Mouse (Mus musculus): ENCODE measurements around the gene Pdhb. TPM values are rescaled to one million over a fixed set of nuclear protein-coding genes. Genes with fewer than 3 reads are reported as not detected.
"Not testable (repeated sequence)": the region's sequence is repeated elsewhere in the genome, so short reads cannot be mapped to it uniquely, and the experiment has no call there.

Gene Pdhb
- total RNA-seq, 2 experiments from 2014 or later, result 211 to 216 TPM

DNA sequence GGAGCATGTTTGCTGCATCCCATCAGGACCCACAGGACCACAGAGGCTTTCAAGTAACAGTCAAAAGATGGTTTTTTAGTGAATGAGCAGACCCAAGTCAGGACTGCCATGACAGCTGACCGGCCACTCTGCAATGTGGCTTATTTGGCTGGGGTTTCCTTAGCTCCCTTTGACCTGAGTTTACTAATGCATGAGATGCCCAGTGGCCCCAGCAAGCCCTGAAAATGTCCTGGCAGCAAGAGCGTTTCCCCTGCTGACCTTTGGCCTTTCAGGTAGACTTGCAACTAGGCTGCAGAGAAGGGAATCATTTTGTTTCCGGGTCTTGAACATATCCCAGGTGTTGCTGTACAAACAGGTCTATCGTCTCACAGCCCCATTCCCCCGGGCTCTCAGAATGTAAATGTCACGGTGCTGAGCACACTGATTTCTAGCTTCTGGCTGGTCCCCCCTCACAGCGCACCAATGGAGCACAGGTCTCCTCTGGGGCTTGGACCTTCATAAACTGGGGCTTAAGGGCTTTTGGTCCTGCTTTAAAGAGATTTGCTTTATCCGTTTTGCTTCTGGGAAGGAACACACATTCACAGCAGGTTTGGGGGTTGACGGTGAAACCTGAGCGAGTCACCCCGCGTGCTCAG, 18.6 kb upstream of the Pdhb start:
- no peak for DNase-seq (ENCODE audit: low spot score in 2 of 2)

GRCm38 (mm10) chr14:8190556-8190955, 17.7 kb upstream of the Pdhb start:
- DNase-seq (ENCODE audit: low spot score in 2 of 2), result no peak

GRCm38 (mm10) chr14:8186278-8187045, 13.6 kb upstream of the Pdhb start:
- DNase-seq (ENCODE audit: low spot score in 2 of 2), result peak in 1 of 2 experiments; percentile 83

GRCm38 (mm10) chr14:8183330-8183729, 10.5 kb upstream of the Pdhb start:
- no peak for DNase-seq (ENCODE audit: low spot score in 2 of 2)

DNA sequence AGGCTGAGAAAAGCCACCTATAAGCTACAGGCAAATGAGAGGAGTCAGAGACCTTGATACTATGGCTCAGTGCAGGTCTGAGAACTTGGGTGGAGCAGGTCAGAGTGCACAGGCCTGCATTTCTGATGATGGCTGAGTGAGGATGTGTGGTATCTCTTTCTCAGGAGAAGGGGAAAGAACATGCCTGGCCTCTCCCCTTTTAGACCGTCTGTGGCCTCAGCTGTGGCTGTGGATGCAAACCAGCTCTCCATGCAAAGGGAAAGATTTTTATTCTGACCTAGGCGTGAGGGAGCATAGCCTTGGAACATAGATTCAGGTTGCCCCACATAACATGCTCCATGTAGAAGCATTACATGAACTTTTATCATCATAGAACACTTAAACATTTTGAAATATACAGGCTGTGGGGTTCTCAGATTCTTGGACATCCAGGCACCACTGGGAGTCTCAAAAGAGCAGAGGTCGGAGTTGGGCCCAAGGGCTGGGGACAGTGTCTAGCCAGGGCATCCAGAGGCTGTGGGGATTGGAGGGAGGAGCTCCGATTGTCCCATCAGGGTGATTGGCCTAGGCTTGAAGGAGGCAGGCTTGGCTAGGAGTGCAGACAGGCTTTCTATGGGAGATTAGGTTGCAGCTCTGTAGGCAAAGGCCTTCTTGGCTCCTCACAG, 7.7 kb upstream of the Pdhb start:
- no peak for DNase-seq (ENCODE audit: low spot score in 2 of 2)

DNA sequence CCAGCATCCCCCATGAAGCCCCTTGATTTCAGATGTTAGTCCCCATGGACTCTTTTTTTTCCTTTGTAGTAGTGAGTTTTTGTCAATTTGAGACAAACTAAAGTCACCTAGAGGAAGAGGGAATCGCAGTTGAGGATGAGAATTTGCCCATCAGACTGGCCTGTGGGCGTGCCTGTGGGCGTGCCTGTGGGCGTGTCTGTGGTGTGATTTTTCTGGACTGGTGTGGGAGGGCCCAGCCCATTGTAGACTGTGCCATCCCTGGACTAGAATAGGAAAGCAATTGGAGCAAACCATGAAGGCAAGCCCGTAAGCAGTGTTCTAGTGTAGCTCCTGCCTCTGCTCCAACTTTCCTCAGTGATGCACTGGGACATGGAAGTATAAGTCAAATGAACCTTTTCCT, 3.4 kb upstream of the Pdhb start:
- DNase-seq (ENCODE audit: low spot score in 2 of 2), result no peak

- no peak for DNase-seq (ENCODE audit: low spot score in 2 of 2)
Measured at GRCm38 (mm10) chr14:8174634-8175033, 1.8 kb upstream of the Pdhb start.

GRCm38 (mm10) chr14:8173542-8174250, 871 bp upstream of the Pdhb start:
- not testable (repeated sequence) for DNase-seq (ENCODE audit: low spot score in 2 of 2)

DNA sequence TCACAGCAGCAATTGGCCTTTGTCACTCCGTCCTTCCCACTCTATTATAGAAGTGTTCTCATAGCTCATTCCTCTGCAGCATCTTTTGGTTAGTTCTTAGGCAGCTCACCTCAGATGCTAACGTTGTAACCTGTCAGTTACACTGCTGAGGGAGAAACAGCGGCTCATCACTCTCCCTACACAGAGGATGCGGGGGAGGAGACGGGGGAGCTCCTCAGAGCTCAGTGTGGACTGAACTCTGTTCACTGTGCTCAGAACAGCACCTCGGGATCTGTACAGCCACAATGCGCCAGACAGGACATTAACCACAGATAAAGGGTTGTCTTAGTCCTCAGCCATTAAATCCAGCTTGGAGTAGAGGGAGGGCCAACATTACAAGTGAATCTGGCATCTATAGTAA, 8.4 kb downstream of the Pdhb start:
- DNase-seq (ENCODE audit: low spot score in 2 of 2), result no peak

DNA sequence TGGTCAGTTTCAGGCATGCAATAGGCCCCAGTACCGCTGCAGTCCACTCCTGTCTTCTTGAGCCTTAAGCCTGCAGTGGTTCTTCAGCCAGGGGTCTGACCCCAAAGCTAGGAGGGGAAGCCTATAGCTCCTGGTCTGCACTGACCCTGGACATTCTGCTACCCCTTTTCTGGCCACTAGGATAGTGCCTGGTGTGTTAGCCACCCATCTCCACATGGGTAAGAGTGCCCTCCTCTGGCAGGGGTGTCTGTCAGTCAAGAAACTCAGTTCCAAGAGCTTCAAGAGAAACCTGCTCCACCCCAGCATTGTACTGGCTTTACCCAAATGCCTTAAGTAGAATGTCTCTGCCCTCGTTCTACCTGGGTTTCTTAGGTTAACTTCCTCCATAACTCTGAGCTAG, 11.0 kb downstream of the Pdhb start:
- DNase-seq (ENCODE audit: low spot score in 2 of 2), result no peak

GRCm38 (mm10) chr14:8159141-8159540, 13.7 kb downstream of the Pdhb start:
- no peak for DNase-seq (ENCODE audit: low spot score in 2 of 2)

- DNase-seq (ENCODE audit: low spot score in 2 of 2), result no peak
Measured at GRCm38 (mm10) chr14:8158721-8159120, 14.1 kb downstream of the Pdhb start.

DNA sequence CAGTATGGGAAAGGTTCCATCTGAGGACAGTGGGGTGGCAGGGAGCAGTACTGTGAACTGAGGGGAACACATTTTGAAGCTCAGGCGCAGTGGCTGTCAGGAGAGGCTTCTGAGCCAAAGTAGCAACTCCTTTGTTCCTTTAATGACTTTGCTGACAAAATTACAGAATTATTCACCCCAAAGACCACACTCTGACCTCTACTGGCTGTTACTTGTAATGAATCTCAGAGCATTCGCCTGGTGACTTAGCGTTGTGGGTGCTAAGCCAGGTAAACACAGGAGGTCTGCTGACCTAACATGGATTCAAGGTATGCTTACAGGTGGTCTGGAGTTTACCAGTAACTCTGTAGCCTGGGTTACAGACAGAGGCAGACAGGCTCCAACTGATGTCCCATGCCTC, 15.9 kb downstream of the Pdhb start:
- no peak for DNase-seq (ENCODE audit: low spot score in 2 of 2)

- DNase-seq (ENCODE audit: low spot score in 2 of 2), result no peak
Measured at GRCm38 (mm10) chr14:8154072-8154471, 18.8 kb downstream of the Pdhb start.

GRCm38 (mm10) chr14:8151757-8152156, 21.1 kb downstream of the Pdhb start:
- no peak for DNase-seq (ENCODE audit: low spot score in 2 of 2)

DNA sequence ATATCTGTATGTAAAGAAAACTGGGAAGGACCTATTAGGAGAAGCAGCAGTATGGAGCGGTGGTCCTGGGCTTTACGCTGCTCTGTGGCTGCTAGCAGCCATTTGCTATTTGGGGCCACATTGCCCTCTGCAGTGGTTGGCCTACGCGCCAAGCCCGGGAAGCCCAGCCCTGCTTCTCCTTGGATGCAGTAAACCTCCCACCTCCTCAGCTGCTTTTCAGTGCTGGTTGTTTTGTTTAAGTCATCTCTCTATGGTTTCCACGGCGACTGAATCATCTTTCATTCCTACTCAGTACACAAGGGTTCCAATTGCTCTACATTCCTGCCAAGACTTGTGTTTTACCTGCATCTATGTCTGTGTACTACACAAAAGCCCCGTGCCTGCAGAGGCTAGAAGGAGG, 24.0 kb downstream of the Pdhb start:
- no peak for DNase-seq (ENCODE audit: low spot score in 2 of 2)

GRCm38 (mm10) chr14:8146611-8147223, 26.1 kb downstream of the Pdhb start:
- DNase-seq (ENCODE audit: low spot score in 2 of 2), result no peak

DNA sequence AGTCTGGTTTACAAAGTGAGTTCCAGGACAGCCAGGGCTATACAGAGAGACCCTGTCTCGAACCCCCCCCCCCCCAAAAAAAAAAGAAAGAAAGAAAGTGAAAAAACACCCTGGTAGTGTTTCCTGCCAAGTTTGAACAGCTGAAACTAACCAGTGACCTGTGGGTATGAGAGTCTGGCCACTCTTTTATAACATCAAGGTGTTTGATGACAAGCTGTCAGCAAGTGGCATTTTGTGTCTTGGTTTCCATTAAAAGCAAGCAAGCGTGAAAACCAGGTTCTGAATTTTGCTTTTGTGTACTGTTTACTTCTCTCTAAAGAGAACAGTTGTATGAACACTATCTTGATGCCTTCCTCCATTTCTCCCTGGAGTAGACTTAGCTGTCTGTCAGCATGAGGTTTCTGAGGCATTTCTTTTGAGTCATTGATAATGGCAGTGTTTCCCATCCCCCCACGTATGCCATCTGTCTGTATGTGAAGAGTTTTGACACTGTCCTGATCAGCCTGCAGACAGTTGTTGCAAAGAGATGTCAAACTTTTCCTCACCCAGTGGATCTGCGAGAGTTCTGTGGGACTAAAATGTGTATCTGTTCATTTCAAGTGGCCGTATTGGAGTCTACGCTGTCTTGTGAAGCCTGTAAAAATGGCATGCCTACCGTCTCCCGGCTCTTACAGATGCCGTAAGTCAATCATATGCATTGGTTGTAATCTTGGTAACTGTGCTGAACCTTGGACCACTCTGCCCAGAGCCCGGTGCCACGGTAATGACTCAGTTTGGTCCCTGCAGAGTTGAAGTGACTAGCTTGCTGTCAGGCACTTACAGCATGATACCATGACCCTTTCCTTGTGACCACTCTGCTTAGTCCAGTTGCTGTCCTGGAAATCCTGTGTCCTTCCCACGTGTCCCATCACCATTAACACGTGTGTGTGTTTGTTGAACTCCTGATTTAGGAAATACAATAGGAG, 26.9 kb downstream of the Pdhb start:
- no peak for DNase-seq (ENCODE audit: low spot score in 2 of 2)

DNA sequence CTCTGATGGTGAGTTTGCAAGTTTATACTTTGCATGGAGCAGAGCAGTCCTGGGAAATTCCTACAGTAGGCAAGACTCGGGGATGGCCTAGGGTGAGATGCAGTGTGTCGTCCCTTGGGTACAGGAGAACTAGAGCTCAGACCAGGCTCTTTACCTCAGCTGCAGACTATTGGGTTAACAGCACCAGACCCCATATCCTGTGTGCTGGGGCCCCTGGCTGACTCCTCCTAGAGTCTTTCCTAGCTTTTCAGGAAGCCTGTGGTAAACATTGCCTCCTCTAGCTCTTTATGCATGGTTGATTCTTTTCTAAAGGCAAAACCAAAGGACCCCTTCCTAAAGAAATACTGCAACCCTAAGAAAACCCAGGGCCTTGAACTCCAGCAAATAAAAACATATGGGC, 31.7 kb downstream of the Pdhb start:
- DNase-seq (ENCODE audit: low spot score in 2 of 2), result no peak
